Mouse (Mus musculus) gastrocnemius, adult 18-20 months (tissue): ENCODE measurements at regions not wholly inside any gene's neighbourhood (a gene's known extent, or its start where the extent isn't known, plus 50 kb on each side); places are given as distances from the start of the nearest gene placed in this dataset.
"Not testable (repeated sequence)": the region's sequence is repeated elsewhere in the genome, so short reads cannot be mapped to it uniquely, and the experiment has no call there.

Experiments
- DNase-seq: peaks from one replicate; pipeline ENCODE4 v3.0.0; 2021; ENCODE audit warnings: low spot score

DNA sequence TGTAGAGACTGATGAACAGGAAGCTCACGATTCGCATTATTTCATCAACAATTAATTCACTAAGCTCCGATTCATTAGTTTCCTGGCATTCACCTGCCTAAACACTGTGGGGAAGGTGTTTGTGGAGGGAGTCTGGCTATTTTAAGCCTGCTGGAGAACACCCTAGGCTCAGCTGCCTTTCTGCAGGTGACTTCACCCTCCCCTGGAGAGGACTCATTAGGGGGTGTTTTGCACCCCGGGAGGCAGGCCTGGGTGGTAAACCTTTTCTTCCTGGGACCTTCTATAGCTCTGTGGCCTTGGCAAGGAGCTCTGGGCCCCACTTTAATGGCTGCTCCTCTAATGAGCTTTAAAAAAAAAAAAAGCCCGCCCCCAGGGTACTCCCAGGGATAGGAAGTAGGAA, 55.4 kb upstream of the Bnc1 start:
- DNase-seq, result no peak

DNA sequence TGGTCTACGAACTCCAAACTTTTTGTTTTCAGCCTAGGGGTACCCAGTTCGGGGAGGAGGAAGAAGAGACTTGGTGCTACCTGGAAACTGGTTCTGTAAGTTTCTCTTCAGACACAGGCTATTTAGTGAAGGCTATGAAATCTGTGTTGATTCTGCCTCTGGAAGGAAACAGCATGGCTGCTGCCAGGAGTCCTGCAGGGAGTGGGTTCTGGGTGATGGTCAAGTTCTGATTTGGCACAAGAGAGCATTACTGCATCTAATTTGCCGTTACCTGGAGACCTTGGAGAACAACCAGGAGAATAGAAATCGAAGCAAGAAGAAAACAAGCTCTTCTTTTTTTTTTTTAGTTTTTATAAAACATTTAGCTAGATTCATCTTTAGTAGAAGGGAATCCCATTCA, 61.3 kb upstream of the Bnc1 start:
- DNase-seq, result no peak

DNA sequence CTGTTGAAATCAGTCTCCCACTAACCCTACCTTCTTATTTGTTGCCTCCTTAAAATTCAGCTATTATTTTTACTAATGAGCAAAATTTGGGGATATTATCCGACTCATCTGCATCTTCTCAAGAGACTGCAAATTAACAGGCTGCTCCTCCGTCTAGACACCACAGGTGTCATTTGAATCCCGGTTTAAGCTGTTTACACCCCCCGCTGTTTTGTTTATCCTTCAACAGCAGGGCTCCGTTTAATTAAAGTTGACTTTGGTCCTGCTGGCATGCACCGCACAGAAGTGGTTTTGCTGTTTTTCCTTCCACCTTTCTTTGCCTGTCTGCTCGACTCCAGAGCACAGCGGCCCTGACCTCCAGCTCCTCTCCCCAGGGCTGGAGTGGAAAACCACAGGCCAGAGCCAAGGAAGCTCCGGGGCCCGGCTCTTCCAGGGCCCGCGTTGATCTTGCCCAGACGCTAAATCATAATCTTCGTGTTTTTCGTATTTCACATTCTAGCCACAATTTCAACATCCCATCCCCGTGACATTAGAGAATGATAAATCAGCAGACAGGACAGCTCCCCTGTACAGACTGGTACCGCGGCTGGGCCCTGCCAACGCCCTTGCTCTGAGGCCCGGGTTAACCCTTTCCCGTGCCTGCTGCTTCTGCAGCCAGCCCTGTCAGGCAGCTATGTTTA, 64.6 kb upstream of the Bnc1 start:
- peak; percentile 2 for DNase-seq

DNA sequence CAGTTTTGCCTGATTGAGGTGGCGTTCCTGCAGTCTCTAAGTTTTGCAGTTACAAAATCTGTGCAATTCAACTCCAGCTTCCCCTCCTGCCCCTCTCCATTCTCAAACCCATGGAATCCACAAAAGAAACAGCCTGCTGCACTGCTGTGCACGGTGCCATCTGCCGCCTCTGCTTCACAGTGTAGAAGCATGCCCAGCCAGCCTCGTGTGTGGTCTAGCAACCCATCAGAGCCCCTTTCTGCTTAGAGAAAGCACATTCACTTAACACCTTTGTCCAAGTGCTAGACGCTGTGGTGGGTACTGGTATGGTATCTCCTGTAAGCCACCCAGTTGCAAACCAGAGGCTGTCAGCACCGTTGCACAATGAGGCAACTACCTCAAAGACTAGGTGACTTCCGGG, 71.3 kb upstream of the Bnc1 start:
- no peak for DNase-seq

DNA sequence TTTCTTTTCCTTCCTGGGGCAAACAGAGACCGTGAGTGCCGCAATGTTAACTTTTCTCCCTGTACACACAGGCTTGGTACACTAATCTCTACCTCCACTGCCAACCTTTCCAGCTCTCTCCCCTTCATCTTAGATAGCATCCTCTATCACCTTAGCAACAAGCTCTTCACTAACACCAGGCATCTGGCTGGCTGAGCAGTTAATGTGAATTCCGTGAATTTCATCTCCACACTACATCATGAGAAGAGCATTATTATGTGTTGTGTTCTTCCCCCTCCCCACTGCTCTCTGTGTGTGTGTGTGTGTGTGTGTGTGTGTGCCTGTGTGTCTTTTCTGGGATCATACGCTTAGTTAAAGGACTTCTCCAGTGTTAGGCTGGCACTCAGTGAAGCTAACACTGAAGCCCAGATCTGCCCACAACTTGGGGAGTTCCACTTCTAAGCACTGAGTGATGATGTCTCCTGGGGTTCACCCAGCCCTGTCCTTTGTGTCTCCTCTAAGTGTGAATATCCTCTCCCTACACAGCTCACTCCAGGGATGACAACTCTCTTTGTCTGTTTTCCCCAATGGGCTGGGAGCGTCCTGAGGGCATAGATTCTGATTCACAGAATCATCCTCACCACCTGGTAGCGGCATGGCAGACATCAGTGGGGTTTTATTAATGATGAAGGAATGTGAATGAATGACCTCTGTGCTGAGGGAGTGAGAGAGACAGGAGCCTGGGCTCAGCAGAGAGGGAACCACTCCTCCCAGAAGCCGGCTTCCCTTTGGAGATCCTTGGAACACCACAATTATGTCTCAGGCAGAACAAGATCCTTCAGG, 77.7 kb upstream of the Bnc1 start:
- DNase-seq, result no peak

DNA sequence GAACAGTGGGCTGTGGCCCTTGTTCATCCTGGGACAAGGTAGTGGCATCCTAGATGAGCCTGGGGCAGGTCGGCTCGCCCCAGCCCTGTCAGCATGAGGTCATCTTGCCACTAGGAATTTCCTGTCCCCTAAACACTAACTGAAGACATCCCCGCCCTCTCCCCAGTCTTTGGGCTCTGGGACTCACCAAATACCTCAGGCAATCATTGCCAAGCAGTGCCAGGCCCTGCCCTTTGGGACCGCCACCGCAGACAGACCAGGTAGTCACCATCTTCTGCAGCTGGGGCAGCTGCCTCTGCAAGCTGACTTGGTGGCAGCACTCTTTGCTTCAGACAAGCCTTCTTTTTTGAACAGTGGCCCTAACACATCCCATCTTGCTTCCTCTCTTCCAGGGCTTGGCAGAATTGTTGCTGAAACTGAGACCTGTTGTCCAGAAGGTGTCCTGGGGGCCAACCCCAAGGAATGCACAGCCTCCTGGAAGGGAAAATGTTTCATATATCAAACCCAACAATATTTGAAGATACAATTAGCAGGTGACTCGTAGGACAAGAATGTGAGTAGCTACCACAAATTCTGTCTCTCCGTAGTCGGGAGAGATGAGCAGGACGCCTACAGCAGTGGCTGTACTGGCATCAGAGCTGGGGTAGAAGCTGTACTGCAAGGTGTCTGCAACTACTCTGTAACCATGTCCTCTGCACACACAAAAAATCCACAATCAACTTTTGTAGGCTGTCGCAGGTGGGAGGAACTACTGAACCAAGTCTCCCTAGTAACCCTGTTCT, 79.0 kb upstream of the Bnc1 start:
- DNase-seq, result no peak

DNA sequence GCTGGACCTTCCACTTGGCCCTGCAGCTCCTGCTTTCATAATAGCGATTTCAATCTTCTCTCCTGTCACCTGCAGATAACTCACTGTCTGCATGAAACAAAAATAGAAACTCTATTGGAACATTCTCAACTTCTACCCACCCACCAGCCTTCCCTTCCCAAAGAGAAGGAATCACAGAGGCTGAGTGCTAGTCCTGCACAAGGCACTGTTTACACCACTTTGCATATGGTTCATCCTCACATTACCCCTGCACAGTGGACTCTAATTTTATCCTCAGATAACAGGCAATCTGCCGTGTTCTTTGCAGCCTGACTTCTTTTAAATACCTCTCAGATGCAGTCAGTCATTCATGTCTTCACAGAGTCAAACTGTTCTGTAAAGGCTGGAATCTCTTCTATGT, 83.3 kb upstream of the Bnc1 start:
- DNase-seq, result no peak

DNA sequence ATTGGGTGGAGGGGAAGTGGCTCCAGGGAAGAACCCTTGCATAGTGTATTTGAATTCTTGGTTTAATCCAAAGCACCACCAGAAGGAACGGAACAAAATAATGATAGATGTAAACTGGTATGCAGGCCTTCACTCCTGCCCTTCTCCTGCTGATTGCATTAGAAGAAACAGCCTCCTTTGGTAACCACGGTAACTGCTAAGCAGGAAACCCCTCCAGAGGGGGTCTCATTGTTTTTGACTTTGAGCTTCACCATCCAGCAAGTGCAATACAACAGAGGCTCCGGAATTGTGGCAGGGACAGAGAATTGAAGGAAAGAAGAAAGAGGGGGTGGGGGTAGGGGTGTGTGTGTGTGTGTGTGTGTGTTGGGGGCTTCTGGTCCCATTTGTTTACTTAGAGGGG, 89.8 kb upstream of the Bnc1 start:
- no peak for DNase-seq

DNA sequence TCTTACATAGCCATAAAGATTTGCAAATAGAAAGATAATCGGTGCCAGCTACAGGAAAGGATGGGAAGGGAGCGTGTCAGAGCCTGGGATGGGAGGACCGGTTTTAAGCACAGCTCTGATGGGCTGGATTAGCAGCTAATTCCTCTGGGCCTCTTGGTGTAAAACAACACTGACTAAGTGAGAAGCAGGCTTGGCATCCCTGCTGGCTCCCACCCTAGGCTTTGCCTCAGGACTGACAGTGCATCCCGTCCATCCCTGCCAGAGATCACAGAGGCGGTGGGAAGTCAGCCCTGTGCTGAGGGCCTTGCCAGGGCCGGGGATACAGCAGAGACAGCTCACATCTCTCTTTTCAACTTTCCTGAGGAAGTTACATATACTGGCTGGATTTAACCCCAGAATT, 90.8 kb upstream of the Sh3gl3 start:
- DNase-seq, result no peak

DNA sequence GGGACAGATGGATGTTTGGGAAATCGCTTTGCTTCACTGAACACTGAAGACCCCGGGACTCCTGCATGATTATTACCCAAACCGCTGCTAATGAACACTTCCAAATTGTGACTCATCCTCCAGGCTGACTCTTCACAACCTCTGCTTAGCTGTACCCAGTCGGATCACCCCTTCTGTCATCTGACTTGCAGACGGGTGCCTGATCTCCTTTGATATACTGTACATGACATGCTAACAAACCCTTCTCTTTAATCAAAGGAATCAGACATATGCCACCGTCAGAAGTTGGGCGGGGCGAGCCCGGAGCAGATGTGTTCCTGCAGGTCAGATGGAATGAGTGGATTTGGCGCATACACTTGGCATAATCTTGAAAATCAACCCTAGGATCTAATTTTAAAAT, 89.2 kb upstream of the Sh3gl3 start:
- DNase-seq, result no peak

DNA sequence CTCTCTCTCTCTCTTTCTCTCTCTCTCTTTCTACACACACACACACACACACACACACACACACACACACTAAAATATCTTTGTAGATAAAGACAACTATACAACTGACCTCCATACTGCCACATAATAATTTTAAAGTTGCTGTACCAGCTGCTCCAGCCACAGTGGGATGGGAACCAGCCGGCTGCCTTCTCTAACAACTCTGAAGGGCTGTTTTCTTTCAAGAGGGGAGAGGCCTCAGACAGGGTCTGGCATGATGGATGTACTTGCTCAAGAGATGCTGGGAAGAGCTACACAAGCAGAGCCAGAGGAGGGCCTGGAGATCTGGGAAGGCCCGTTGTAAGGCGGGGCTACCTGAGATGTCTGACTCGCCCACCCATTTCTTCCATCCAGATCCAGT, 88.4 kb upstream of the Sh3gl3 start:
- no peak for DNase-seq

DNA sequence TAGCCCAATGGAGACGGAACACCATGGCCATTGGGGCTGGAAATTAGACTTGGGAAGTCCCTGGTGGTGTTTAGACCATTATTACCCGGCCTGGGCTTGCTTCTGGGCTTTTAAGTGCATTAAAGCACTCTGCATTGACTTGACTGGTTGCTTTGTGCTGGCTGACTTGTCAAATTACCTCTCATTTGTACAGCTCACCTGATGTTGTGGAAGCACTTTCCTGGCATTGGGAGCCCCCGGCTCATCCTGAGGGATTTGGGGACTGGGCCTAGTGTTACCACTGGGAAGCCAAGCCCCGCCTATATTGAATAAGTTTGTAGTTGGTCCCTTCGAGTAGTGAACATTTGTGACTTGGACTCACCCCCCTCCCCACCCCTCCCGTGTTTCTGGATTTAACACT, 75.5 kb upstream of the Sh3gl3 start:
- no peak for DNase-seq

DNA sequence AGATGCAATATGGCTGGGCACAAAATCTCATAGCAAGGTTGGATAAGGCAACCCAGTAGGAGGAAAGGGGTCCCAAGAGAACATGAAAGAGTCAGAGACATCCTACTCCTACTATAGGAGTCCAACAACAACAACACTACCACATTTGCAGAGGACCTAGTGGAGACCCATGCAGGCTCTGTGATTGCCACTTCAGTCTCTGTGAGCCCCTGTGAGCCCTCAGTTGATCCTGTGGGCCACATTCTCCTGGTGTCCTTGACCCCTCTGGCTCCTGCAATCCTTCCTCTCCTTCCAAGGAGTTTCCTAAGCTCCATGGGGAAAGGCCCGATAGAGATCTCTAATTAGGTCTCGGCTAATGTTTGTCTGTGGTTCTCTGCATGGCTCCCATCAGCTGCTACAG, 72.3 kb upstream of the Sh3gl3 start:
- no peak for DNase-seq

DNA sequence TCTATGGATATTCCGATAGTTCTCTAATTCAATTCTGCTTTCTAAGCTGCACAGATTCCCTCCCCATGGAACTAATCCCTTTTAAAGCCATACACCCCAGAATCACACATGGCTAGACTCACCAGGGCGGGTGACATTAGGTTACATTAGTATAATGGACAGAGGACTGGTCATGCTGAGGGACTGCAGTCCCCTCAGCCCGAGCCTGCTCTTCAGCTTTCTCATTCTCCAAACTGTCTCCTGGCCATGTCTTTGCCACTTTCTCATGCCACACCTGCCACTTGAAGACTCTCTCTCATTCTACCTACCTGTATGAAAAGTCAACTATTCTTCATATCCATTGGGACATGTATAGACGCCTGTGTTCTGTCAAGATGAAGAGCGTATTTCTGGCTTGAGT, 68.0 kb upstream of the Sh3gl3 start:
- no peak for DNase-seq

DNA sequence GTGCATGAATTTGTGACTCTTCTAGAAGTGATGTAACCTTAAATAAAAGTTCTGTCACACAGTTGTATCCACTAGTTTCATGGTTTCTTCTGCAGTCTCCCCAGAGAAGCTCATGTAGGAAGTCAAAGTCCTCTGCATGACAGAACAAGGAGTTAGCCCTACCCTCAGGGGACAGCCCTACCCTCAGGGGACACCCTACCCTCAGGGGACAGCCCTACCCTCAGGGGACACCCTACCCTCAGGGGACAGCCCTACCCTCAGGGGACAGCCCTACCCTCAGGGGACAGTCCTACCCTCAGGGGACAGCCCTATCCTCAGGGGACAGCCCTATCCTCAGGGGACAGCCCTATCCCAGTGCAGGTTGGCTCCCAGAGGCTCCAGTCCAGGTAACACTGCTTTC, 64.5 kb upstream of the Sh3gl3 start:
- DNase-seq, result not testable (repeated sequence)

DNA sequence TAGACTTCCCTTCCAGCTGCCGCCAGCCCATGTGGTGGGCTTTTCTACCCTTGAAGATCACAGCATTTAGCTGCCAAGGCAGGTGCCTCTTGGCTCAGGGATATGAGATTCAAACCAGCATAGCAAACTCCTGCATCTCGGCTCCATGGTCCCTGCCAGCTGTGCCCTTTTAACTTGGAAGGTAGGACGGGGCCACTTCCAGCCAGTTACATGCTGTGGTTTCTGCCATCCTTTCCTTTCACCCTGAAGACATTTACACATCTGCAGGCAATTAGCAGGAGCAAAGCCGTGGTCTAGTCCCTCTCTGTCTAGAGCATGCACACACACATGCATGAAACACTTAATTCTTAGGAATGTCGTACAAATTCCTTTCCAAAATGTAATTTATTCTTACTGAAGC, 64.1 kb upstream of the Sh3gl3 start:
- no peak for DNase-seq

DNA sequence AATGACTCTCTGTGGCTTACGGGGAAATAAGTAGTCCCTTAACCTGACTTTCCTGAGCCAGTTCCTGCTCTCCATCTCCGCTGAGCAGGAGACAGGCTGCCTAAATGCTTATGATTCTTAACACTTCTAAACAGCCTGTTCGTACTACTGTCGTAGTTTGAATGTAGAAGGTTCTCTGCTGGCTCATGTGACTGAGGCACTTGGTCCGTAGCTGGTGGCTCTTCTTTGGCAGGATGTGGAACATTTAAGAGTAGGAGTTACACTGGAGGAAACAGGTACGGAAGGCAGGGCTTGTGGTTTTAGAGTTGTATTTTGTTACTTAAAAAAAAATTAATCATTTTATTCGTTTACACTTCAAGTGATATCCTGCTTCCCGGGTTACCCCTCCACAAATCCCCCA, 63.7 kb upstream of the Sh3gl3 start:
- DNase-seq, result no peak

DNA sequence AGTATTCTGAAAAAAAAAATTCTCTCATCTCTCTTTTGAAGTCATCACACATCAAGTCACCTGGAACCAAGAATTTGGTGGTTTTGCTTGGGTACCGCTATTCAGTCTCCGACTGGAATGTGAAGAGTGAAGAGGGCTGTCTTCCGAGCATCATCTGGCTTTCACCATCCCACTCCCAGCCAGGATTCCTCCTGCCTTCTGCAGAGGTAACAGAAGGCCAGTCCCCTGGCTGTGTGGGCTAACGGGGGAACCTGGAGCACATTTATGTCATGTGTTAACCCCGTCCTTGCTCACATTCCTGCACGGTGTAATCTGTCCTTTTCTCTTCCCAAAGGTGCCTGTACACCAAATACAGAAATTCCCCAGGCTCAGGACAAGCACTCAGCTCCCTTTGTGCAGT, 61.6 kb upstream of the Sh3gl3 start:
- no peak for DNase-seq

DNA sequence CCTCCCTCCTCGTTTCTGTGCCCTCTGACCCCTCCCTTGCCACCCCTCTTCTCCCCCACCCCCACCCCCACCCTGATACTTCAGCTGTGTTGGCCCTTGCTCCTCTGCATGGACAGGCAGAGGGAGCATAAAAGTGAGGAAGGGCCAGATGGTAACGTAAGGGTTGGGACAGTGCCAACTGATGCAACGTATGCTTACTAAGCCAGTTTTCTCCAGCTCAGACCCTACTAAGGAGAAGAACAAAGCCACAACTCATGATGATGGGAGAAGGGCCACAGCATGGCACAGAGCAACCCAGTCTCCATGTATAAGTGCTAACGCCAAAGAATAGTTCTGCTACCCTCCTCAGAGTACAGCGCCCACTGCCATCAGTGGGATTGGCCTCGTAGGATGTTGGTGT, 58.0 kb upstream of the Sh3gl3 start:
- DNase-seq, result no peak

DNA sequence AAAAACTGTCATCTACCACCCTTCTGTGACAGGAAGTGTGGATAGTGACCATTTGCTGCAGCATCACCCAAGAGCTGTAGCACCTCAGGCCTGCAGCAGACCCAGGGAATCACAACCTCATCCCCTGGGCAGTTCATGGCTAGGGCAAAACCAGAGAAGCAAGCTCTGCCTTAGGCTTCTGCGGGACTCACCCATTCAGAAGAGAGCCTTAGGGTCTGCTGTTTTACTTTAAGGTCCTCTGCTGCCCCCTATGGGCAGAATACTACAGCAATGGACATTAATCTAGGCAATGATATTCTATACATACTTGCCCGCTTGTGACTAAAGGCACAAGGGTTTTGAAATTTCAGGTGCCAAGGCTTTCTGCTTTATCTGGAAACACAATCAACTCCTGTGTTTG, 54.4 kb upstream of the Sh3gl3 start:
- DNase-seq, result peak; percentile 69

DNA sequence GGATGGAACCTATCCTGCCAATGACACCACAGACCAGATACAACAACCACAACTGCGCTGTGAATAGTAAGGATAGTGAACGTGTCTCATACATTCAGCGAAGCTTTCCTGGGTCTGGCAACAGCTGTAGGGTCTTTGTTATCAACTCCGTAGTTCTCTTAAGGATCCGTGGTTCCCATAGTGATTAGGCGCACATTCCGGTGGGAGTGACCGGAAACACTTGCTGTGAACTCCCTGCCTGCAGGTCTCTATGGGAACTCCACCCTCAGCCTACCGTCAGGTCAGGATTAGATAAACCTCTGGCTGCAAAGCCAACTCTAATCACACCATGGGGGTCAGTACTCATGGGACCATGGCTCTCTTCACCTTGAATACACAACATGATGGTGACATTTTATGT, 53.8 kb upstream of the Sh3gl3 start:
- no peak for DNase-seq

DNA sequence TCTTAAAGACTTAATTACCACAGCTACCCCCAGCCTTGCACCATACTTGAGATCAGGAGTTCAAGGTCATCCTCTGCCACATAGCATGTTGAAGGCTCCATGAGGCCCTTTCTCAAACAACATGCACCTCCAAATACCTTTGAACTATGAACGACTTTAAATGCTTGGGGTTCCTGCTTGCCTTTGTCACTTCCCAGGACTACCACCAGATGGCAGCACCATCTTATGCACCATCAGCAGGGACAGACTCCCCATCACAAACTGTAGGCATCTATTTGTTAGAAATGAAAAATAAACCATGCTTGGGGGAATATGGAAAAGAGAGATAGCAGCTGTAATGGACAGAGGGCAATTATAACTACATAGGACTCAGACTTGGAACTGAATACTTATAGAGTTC, 51.9 kb upstream of the Sh3gl3 start:
- DNase-seq, result peak; percentile 52
